Mouse (Mus musculus) heart, embryonic 15.5 days (tissue): ENCODE results near the gene Rab15. TPM values are rescaled to one million over a fixed set of nuclear protein-coding genes. Genes with fewer than 3 reads are reported as not detected.
"Not testable (repeated sequence)": the region's sequence is repeated elsewhere in the genome, so short reads cannot be mapped to it uniquely, and the experiment has no call there.

Source experiments
- ATAC-seq: fragments of 200-750 bp; cut with Nextera tagmentation; replicated peaks from 2 replicates; pipeline ENCODE4 v1.8.0; 2017; ENCODE audit warnings: low read depth, moderate TSS enrichment; ENCODE audit not compliant: insufficient number of reproducible peaks, insufficient read depth, low FRiP score
- H3K27ac ChIP-seq: fragments of 300-500 bp; sonication (generic); 2 replicates; pipeline ENCODE4 v1.5.1; 2015; ENCODE audit warnings: mild to moderate bottlenecking, inconsistent platforms
- H3K27me3 ChIP-seq: fragments of 300-500 bp; sonication (generic); 2 replicates; pipeline ENCODE4 v1.6.1; 2015; ENCODE audit warnings: inconsistent platforms
- H3K36me3 ChIP-seq: fragments of 300-500 bp; sonication (generic); 2 replicates; pipeline ENCODE4 v1.6.1; 2015; ENCODE audit warnings: mild to moderate bottlenecking, inconsistent platforms
- H3K4me1 ChIP-seq: fragments of 300-500 bp; sonication (generic); replicated peaks from 2 replicates; pipeline ENCODE4 v1.6.1; 2015; ENCODE audit warnings: inconsistent platforms
- H3K4me2 ChIP-seq: fragments of 300-500 bp; sonication (generic); 2 replicates; pipeline ENCODE4 v1.6.1; 2015; ENCODE audit warnings: inconsistent platforms, mild to moderate bottlenecking, moderate library complexity
- H3K4me3 ChIP-seq: fragments of 300-500 bp; sonication (generic); 2 replicates; pipeline ENCODE4 v1.5.1; 2015; ENCODE audit warnings: mild to moderate bottlenecking, inconsistent platforms
- H3K9ac ChIP-seq: fragments of 300-500 bp; sonication (generic); 2 replicates; pipeline ENCODE4 v1.6.1; 2015; ENCODE audit warnings: mild to moderate bottlenecking, inconsistent platforms
- H3K9me3 ChIP-seq: fragments of 300-500 bp; sonication (generic); replicated peaks from 2 replicates; pipeline ENCODE4 v1.6.1; 2016; ENCODE audit warnings: inconsistent platforms
- WGBS: fragments of 180-500 bp; shearing (Covaris S2); methylation state at CpG from one replicate; pipeline ENCODE4 v1.1.7; 2015; ENCODE audit warnings: mixed read lengths; 5-methylcytosine and 5-hydroxymethylcytosine counted together
- polyA plus RNA-seq: library from polyadenylated mRNA; unstranded; fragments of >200 nt; fragmentation: Nextera tagmentation; extraction: Ambion mirVana; gene quantifications from 2 replicates; pipeline ENCODE4 v1.2.1, GENCODE M21; 2015

Gene Rab15
- polyA plus RNA-seq, 1 experiment from 2014 or later = 3.5 TPM

DNA sequence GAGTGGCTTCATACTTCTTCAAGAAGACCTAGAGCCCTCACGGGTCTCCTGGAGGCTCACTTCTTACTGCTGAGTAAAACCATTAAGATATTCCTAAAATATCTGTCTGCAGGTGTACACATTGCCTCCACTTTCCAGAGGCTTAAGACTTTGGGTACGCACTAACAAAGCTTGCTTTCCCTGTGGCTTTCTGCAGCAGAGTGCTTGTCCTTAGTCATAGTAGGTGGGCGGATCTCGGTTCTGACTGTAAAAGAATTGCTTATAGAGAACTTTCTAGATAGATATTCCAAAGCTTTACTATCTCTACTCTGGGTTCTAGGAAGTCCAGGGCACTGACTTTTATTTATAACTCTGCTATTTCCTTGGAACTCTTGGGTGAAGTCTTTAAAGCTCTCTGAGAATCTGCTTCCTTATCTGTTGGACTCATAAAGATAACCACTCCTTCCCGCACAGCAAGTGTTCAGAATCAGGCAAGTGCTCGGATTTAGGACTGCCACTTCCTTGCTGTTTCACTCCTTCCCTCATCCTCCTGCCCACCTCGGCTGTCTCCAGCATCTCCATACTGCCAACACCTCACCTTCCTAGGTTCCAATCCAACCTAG, 25.7 kb downstream of the Rab15 start:
- no peak for ATAC-seq
- Histone ChIP-seq H3K27ac (no peak overlapping the region), H3K27me3 (peaks cover 3% of the 10 kb centered on the region; the same call in 1 of the 2 replicates), H3K4me3 (no peak overlapping the region), H3K4me1 (no peaks in the 10 kb centered on the region), H3K36me3 (no peaks in the 10 kb centered on the region), H3K4me2 (no peak overlapping the region), H3K9ac (no peak overlapping the region), H3K9me3 (no peaks in the 10 kb centered on the region)
- 73% methylated on average over 7 of the region's 7 CpGs for WGBS

DNA sequence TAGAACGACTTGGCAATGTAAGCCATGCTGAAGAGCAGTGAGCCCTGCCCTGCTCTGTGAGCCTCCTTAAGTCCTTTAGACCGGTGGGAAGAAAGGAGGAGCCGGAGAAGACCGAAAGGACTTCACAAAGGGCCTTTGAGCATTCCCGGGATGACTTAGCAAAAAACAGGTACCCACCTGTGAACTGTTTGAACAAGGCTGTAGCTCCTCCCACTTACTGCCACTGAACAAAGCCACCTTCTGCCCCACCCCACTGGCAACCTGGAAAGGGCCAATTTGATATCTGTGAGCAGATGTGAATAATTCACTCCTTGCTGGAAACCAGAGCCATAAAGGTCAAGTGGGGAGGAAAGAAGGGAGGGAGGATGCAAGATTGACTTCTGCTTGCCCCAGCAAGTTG, 27.4 kb downstream of the Rab15 start, which contains the start of gene Gpx2:
TSS of gene Gpx2 (minus strand) at position 205 of the 400 bp plus-strand sequence.
- H3K9ac ChIP-seq = no peak within 1 kb of the TSS
- H3K27ac ChIP-seq = no peak within 1 kb of the TSS
- peaks cover 10% of the 10 kb centered on the region for H3K4me1 ChIP-seq
- no peaks in the 10 kb centered on the region for H3K9me3 ChIP-seq
- no peak within 1 kb of the TSS for H3K4me2 ChIP-seq
- peaks cover 3% of the 10 kb centered on the region; the same call in 1 of the 2 replicates for H3K27me3 ChIP-seq
- no peaks in the 10 kb centered on the region for H3K36me3 ChIP-seq
- ATAC-seq = no peak
- H3K4me3 ChIP-seq = no peak within 1 kb of the TSS
- WGBS = 83% methylated on average over 5 of the region's 5 CpGs

- not testable (repeated sequence) for H3K27me3 ChIP-seq, H3K4me3 ChIP-seq, H3K9me3 ChIP-seq, H3K27ac ChIP-seq, H3K4me2 ChIP-seq, H3K9ac ChIP-seq, H3K36me3 ChIP-seq, ATAC-seq
- H3K4me1 ChIP-seq = peaks cover 21% of the 10 kb centered on the region
- 53% methylated on average over 14 of the region's 14 CpGs for WGBS
These were observed 30.2 kb downstream of the Rab15 start for GRCm38 (mm10) chr12:76792540-76792939.

DNA sequence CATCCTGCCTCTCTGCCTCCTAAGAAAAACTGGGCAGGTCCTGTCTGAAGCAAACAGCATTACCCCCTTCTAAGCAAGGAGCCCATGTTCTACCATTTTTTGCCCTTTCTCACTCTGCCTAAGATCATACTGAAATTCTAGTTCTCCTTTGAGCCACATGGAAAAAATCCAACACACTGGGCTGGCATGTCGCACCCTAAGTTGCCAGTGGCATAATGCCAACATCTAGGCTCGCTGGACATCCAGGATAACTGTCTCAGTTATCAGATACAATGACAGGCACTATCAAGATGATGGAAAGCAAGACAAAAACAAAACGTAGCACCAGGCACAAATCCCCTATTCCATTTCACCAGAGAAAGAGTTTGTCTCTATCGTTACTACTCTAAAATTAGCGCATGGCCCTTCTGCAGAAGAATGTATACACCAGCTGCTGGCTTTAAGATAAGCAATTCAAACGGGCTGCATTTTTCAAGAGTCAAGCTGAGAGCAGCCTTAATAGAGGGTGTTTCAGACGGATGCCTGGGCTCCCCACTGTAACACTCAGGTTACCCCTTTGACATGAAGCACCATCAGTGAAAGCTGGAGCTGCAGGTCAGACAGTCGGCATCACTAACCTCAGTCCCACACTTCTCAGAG, 32.1 kb downstream of the Rab15 start:
- Histone ChIP-seq H3K4me3 (no peak overlapping the region), H3K9me3 (no peaks in the 10 kb centered on the region), H3K27me3 (no peaks in the 10 kb centered on the region), H3K4me1 (peaks cover 21% of the 10 kb centered on the region), H3K9ac (0 out of 2 replicates have a peak overlapping the region, but pooled peaks have one; percentile 16), H3K4me2 (peak overlapping the region; percentile 47), H3K36me3 (no peaks in the 10 kb centered on the region), H3K27ac (peak overlapping the region; percentile 88)
- 9% methylated on average over 8 of the region's 8 CpGs for WGBS
- peak; percentile 75; the same call in 1 of the 2 replicates for ATAC-seq

DNA sequence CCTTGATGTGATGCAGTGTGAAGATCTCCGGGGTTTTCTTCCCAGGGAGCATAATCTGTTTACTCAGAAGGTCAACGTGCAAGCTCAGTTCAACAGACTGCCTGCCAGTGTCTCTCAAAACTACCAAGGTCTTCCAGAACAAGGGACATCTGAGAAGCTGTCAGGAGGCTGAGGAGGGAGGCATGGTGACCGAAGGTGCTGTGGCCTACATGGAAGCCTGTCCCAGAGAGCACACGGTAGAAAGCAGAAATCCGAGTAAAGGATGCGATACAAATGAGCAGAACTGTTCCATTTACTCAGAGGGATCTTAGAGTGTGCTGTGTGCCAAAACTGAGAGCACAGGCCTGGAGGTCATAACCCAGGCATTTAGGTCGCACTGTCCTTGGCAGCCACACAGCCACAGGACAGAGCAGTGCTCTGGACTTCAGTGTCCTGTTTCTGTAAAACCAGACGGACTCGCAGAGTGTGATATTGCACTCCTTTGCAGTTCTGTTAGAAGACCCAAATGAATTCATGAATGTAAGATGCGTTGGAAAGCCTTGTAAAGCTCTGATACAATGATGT, 38.6 kb downstream of the Rab15 start:
- H3K27me3 ChIP-seq = no peaks in the 10 kb centered on the region
- H3K27ac ChIP-seq = peak overlapping the region; percentile 45
- H3K4me2 ChIP-seq = no peak overlapping the region
- no peaks in the 10 kb centered on the region for H3K9me3 ChIP-seq
- H3K9ac ChIP-seq = no peak overlapping the region
- H3K36me3 ChIP-seq = peaks cover 5% of the 10 kb centered on the region; the same call in 1 of the 2 replicates
- 44% methylated on average over 10 of the region's 10 CpGs for WGBS
- no peak overlapping the region for H3K4me3 ChIP-seq
- no peak for ATAC-seq
- H3K4me1 ChIP-seq = peaks cover 17% of the 10 kb centered on the region

DNA sequence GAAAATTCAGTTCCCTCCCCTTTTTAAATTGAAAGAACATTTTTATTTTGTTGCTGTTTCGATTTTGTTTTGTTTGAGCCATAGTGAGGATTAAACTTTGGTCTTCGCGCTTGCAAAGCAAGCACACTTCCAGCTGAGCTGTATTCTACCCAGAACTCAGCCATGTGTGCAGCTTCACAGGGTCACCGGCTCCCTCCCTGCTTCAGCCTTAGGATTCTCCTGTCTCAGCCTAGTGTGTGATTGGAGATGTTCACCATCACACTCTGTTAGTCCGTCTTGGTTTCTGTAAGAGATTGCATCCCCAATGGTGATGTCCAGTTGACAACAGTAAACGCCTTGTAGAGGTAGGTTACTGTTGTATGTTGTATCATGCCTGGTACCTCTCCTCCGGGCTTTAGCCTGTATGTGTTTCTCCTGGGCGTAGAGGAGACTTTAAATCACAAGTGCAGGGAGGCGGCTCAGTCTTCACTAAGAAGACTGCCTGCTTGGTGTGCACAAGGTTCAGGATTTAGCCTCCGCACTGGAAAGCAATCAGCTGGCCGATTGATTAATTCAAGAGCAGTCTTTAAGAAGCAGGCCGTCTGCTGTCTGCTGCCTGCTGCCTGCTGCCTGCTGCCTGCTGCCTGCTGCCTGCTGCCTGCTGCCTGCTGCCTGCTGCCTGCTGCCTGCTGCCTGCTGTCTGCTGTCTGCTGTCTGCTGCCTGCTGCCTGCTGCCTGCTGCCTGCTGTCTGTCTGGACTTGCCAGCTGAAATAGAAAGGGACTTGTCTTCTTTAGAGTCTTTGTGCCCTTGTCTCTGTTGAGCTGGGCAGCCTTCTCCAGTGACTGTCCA, 41.9 kb downstream of the Rab15 start:
- WGBS = 73% methylated on average over 12 of the region's 12 CpGs
- no peak overlapping the region for H3K9ac ChIP-seq
- H3K36me3 ChIP-seq = peaks cover 10% of the 10 kb centered on the region
- no peaks in the 10 kb centered on the region for H3K9me3 ChIP-seq
- peak overlapping the region; percentile 37 for H3K27ac ChIP-seq
- no peak overlapping the region for H3K4me2 ChIP-seq
- no peak for ATAC-seq
- no peak overlapping the region for H3K4me3 ChIP-seq
- no peaks in the 10 kb centered on the region for H3K27me3 ChIP-seq
- H3K4me1 ChIP-seq = peaks cover 14% of the 10 kb centered on the region

GRCm38 (mm10) chr12:76779951-76780350, 42.8 kb downstream of the Rab15 start:
- peaks cover 18% of the 10 kb centered on the region for H3K4me1 ChIP-seq
- 82% methylated on average over 5 of the region's 5 CpGs for WGBS

GRCm38 (mm10) chr12:76778305-76779083, 44.2 kb downstream of the Rab15 start:
- peaks cover 11% of the 10 kb centered on the region for H3K4me1 ChIP-seq
- ATAC-seq = no peak
- no peak overlapping the region for H3K27ac ChIP-seq
- WGBS = 80% methylated on average over 10 of the region's 10 CpGs
- H3K9ac ChIP-seq = no peak overlapping the region
- H3K4me3 ChIP-seq = no peak overlapping the region
- peaks cover 10% of the 10 kb centered on the region for H3K36me3 ChIP-seq
- no peaks in the 10 kb centered on the region for H3K27me3 ChIP-seq
- no peak overlapping the region for H3K4me2 ChIP-seq
- no peaks in the 10 kb centered on the region for H3K9me3 ChIP-seq

More at GRCm38 (mm10) chr12:76779951-76780350, 42.8 kb downstream of the Rab15 start:
- no peaks in the 10 kb centered on the region for H3K27me3 ChIP-seq
- no peak overlapping the region for H3K27ac ChIP-seq
- no peak overlapping the region for H3K9ac ChIP-seq
- no peak overlapping the region for H3K4me3 ChIP-seq
- peaks cover 10% of the 10 kb centered on the region for H3K36me3 ChIP-seq
- H3K4me2 ChIP-seq = no peak overlapping the region
- ATAC-seq = no peak
- H3K9me3 ChIP-seq = no peaks in the 10 kb centered on the region

DNA sequence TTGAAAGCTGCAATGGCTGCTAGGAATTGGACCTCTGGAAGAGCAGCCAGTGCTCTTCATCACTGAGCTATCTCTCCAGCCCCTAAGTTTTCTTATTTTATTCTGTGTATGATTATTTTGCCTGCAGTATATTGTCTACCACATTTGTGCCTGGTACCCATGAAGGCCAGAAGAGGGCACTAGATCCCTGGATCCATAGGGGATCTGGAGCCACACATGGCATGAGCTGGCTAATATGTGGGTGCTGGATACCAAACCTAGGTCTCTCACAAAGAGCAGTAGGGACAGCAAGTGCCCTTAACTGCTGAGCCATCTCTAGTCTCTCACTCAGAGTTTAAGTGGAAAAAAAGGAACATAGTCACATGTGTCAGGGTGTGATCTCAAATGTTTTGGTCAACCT, 44.9 kb downstream of the Rab15 start:
- Histone ChIP-seq H3K4me1 (peaks cover 11% of the 10 kb centered on the region), H3K27me3 (no peaks in the 10 kb centered on the region)
- no peak for ATAC-seq

GRCm38 (mm10) chr12:76776898-76777297, 45.8 kb downstream of the Rab15 start:
- ATAC-seq = no peak
- Histone ChIP-seq H3K4me2 (no peak overlapping the region), H3K9ac (no peak overlapping the region), H3K36me3 (peaks cover 10% of the 10 kb centered on the region), H3K4me1 (peaks cover 7% of the 10 kb centered on the region), H3K9me3 (no peaks in the 10 kb centered on the region), H3K27ac (no peak overlapping the region), H3K27me3 (no peaks in the 10 kb centered on the region), H3K4me3 (no peak overlapping the region)
- 47% methylated on average over 5 of the region's 5 CpGs for WGBS

More for the DNA sequence above, 44.9 kb downstream of the Rab15 start:
- Histone ChIP-seq H3K36me3 (peaks cover 10% of the 10 kb centered on the region), H3K4me2 (no peak overlapping the region), H3K9me3 (no peaks in the 10 kb centered on the region), H3K9ac (no peak overlapping the region), H3K4me3 (no peak overlapping the region), H3K27ac (no peak overlapping the region)
